Mouse (Mus musculus): Measurements from ENCODE around the gene Nprl3. TPM values are rescaled to one million over a fixed set of nuclear protein-coding genes. Genes with fewer than 3 reads are reported as not detected.

The Nprl3 gene
- polyA plus RNA-seq, 1 experiment from 2014 or later, result 46.9 TPM

- no peaks in the 10 kb centered on the region for H3K9me3 ChIP-seq
- no peak for ATAC-seq (ENCODE audit: borderline replicate concordance, extremely low read depth, low FRiP score, low TSS enrichment)
- no peak overlapping the region for H3K4me3 ChIP-seq
- 0 out of 2 replicates have a peak, but pooled peaks cover 3% of the 10 kb centered on the region for H3K27me3 ChIP-seq
- H3K9ac ChIP-seq, result no peak overlapping the region
- no peaks in the 10 kb centered on the region for H3K4me1 ChIP-seq
- no peak overlapping the region for H3K4me2 ChIP-seq
- 63% methylated on average over 3 of the region's 3 CpGs for WGBS
- no peak overlapping the region for H3K27ac ChIP-seq
- no peaks in the 10 kb centered on the region for H3K36me3 ChIP-seq
Observed at GRCm38 (mm10) chr11:32186031-32186430, 81.5 kb downstream of the Nprl3 start.

DNA sequence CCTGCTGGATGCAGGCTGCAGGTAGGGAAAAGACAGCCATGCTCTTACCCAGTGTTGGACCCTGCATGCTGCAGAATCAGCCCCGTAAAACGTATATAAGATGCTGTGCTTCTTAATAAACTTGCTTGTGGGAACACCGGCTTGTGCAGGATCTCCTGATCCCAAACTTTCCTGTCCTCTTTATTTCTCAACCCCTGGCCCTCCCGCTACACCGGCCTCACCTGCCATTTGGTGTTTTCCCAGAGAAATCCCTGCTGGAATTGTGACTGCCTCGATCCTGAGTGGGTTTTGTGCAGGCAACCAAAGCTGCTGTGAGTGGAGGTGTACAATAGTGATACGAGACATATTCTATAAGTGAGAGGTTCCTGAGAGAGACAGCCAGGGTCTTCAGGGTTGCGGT lies 83.0 kb downstream of the Nprl3 start:
- no peak for ATAC-seq (ENCODE audit: borderline replicate concordance, extremely low read depth, low FRiP score, low TSS enrichment)
- Histone ChIP-seq H3K4me3 (no peak overlapping the region), H3K4me2 (no peak overlapping the region), H3K4me1 (no peaks in the 10 kb centered on the region), H3K9me3 (no peaks in the 10 kb centered on the region), H3K9ac (no peak overlapping the region), H3K27ac (no peak overlapping the region), H3K36me3 (no peaks in the 10 kb centered on the region), H3K27me3 (0 out of 2 replicates have a peak, but pooled peaks cover 3% of the 10 kb centered on the region)
- 86% methylated on average over 8 of the region's 8 CpGs for WGBS

DNA sequence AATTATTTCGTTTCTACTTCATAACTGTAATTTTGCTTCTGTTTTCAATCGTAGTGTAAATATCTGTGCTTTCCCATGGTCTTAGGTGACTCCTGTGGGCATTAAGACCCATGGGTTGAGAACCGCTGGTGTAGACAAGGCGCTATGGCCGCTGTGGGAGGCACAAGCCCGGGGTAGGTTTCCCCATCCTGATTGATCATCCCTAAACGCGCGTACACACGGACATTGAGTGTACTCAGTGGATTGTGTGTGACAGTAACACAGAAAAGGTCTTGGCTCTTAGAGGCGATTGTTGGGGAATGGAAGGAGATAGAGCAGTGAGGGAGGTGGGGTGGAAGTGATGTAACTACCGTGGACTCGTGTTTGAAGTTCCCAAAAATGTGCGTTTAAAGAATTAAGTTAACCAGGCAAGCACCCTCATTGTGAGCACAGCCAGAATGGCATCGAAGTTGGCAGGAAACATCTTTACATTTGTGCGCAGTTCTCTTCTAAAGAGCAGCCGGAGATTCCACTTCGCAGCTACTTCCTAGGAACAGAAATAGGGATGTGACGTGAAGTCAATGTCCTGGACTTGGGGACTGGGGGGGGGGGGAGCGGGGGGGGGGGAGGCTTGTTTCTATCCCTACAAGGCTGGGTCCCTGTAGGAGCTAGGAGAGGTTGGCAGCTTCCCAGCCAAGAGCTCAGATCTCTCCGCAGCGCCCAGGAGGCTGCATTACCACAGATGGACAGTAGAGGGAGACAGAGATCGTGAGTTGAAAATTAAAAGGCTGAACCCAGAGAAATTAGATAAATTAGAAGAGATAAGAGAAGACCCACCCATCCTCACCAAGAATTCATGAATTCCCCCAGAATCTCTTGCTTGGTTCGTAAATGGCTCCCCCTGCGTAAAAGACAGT lies 85.3 kb downstream of the Nprl3 start:
- Histone ChIP-seq H3K4me2 (no peak overlapping the region), H3K4me1 (no peaks in the 10 kb centered on the region), H3K36me3 (no peaks in the 10 kb centered on the region), H3K4me3 (no peak overlapping the region), H3K27ac (no peak overlapping the region), H3K27me3 (0 out of 2 replicates have a peak, but pooled peaks cover 3% of the 10 kb centered on the region), H3K9me3 (no peaks in the 10 kb centered on the region), H3K9ac (no peak overlapping the region)
- WGBS, result 43% methylated on average over 23 of the region's 25 CpGs
- ATAC-seq (ENCODE audit: borderline replicate concordance, extremely low read depth, low FRiP score, low TSS enrichment), result no peak

DNA sequence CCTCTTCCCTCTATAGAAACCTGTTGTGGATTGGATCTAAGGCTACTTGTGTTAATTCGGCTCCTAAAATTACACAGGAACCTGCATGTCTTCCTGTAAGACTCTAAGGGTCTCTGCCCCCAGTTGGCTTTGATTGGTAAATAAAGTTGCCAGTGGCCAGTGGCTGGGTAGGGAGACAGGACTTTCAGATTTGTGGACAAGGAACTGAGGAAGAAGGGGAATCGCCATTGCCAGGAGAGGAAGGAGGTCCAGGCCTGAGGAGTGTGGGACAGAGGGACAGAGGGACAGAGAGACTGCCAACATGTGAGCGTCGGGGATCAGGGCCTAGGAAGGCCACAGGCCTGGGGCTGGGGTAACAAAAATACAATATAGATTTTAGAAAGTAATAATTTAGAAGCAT lies 86.3 kb downstream of the Nprl3 start:
- no peak overlapping the region for H3K9ac ChIP-seq
- no peaks in the 10 kb centered on the region for H3K36me3 ChIP-seq
- no peaks in the 10 kb centered on the region for H3K9me3 ChIP-seq
- no peaks in the 10 kb centered on the region for H3K4me1 ChIP-seq
- 74% methylated on average over 4 of the region's 4 CpGs for WGBS
- H3K27me3 ChIP-seq, result 0 out of 2 replicates have a peak, but pooled peaks cover 3% of the 10 kb centered on the region
- H3K27ac ChIP-seq, result no peak overlapping the region
- no peak overlapping the region for H3K4me2 ChIP-seq
- no peak for ATAC-seq (ENCODE audit: borderline replicate concordance, extremely low read depth, low FRiP score, low TSS enrichment)
- no peak overlapping the region for H3K4me3 ChIP-seq

GRCm38 (mm10) chr11:32178506-32178905 lies 89.0 kb downstream of the Nprl3 start:
- Histone ChIP-seq H3K4me2 (no peak overlapping the region), H3K27me3 (no peaks in the 10 kb centered on the region), H3K4me3 (no peak overlapping the region), H3K4me1 (no peaks in the 10 kb centered on the region), H3K27ac (no peak overlapping the region), H3K9ac (no peak overlapping the region), H3K36me3 (no peaks in the 10 kb centered on the region), H3K9me3 (no peaks in the 10 kb centered on the region)
- no peak for ATAC-seq (ENCODE audit: borderline replicate concordance, extremely low read depth, low FRiP score, low TSS enrichment)
- 55% methylated on average over 1 of the region's 1 CpGs for WGBS

Other genes starting within 250 kb of the Nprl3 start
- gene Il9r, start 67.4 kb downstream of the Nprl3 start, polyA plus RNA-seq (2015; fragmentation: Nextera tagmentation; extraction: Ambion mirVana), result 0.10 and 0.45 TPM in 2 replicates
- gene Snrnp25, start 62.3 kb downstream of the Nprl3 start, polyA plus RNA-seq (2015; fragmentation: Nextera tagmentation; extraction: Ambion mirVana), result 50.8 and 56.7 TPM in 2 replicates
- gene Rhbdf1, start 45.4 kb downstream of the Nprl3 start, polyA plus RNA-seq (2015; fragmentation: Nextera tagmentation; extraction: Ambion mirVana), result 62.5 and 67.4 TPM in 2 replicates
- gene Mpg, start 41.2 kb downstream of the Nprl3 start, polyA plus RNA-seq (2015; fragmentation: Nextera tagmentation; extraction: Ambion mirVana), result 37.7 and 37.8 TPM in 2 replicates
- 160 and 236 TPM in 2 replicates for gene Hba-x, start 8.7 kb upstream of the Nprl3 start, polyA plus RNA-seq (2015; fragmentation: Nextera tagmentation; extraction: Ambion mirVana)
- 7,834 and 8,642 TPM in 2 replicates for gene Hba-a1, start 15.8 kb upstream of the Nprl3 start, polyA plus RNA-seq (2015; fragmentation: Nextera tagmentation; extraction: Ambion mirVana)
- gene Hbq1b, start 19.3 kb upstream of the Nprl3 start, polyA plus RNA-seq (2015; fragmentation: Nextera tagmentation; extraction: Ambion mirVana), result 1.4 and 2.8 TPM in 2 replicates
- 21,194 and 23,046 TPM in 2 replicates for gene Hba-a2, start 28.8 kb upstream of the Nprl3 start, polyA plus RNA-seq (2015; fragmentation: Nextera tagmentation; extraction: Ambion mirVana)
- gene Hbq1a, start 32.4 kb upstream of the Nprl3 start, polyA plus RNA-seq (2015; fragmentation: Nextera tagmentation; extraction: Ambion mirVana), result 0.97 and 1.5 TPM in 2 replicates
- gene Sh3pxd2b, start 80.1 kb upstream of the Nprl3 start, polyA plus RNA-seq (2015; fragmentation: Nextera tagmentation; extraction: Ambion mirVana), result 21.8 and 24.3 TPM in 2 replicates
- gene Ubtd2, start 187.7 kb upstream of the Nprl3 start, polyA plus RNA-seq (2015; fragmentation: Nextera tagmentation; extraction: Ambion mirVana), result 46.8 and 48.4 TPM in 2 replicates